7 mouse cellular contexts compared by ENCODE assay signal in genomic region chr11:88552987-88553386, GRCm38 (mm10).
DNase-seq lines count a peak whose midpoint lies in the region; ATAC-seq lines count a peak whose summit lies in the region.

No protein-coding gene starts in this region.

- 18% methylated on average over 8 of the region's 8 CpGs for WGBS in midbrain, embryonic 13.5 days

- no peaks in the 10 kb centered on the region for H3K9me3 ChIP-seq in midbrain, embryonic 13.5 days

- H3K27ac ChIP-seq in midbrain, embryonic 13.5 days: peak overlapping the region; percentile 73

- no peaks in the 10 kb centered on the region for H3K27me3 ChIP-seq in midbrain, embryonic 13.5 days

- peak; percentile 66 for DNase-seq in adipocyte (ENCODE audit: low spot score)
- peak; percentile 69 for DNase-seq in embryo, embryonic 9.5 days (ENCODE audit: extremely low spot score)
- peak; percentile 96 for DNase-seq in heart, adult 11 months
- peak; percentile 68 for DNase-seq in kidney, adult 11 months
- peak; percentile 64 for DNase-seq in left cerebral cortex, postnatal 4 days
- peak; percentile 31 to 66 for DNase-seq in spleen, postnatal 10 days (ENCODE audit: low spot score in 2 of 2)

- H3K36me3 ChIP-seq in midbrain, embryonic 13.5 days: no peaks in the 10 kb centered on the region

- ATAC-seq in midbrain, embryonic 13.5 days: no peak

- H3K4me1 ChIP-seq in midbrain, embryonic 13.5 days (replicated peaks): peaks cover 97% of the 10 kb centered on the region

- intact Hi-C loops in left cerebral cortex, postnatal 4 days (cut with DNase I): loop anchor here (5.0 kb wide), 1 partner anchor 174 kb away; no protein-coding TSS in a partner anchor

- no peak overlapping the region for H3K4me2 ChIP-seq in midbrain, embryonic 13.5 days (replicated peaks)

- no peak overlapping the region for H3K4me3 ChIP-seq in midbrain, embryonic 13.5 days (replicated peaks)

- H3K9ac ChIP-seq in midbrain, embryonic 13.5 days (replicated peaks): no peak overlapping the region; the same call in 1 of the 2 replicates
